Mouse (Mus musculus) cerebellum, adult 2 months (tissue): ENCODE measurements around the gene Sidt1.

ENCODE experiments used
- CTCF ChIP-seq: fragments of 200-500 bp; IDR thresholded peaks from 2 replicates; pipeline ENCODE4 v1.5.1; 2011; ENCODE audit warnings: low read depth, mild to moderate bottlenecking, control low read depth, low read length, moderate library complexity, borderline replicate concordance; ENCODE audit not compliant: insufficient read depth
- POLR2A ChIP-seq: fragments of 200-500 bp; IDR thresholded peaks from 2 replicates; pipeline ENCODE4 v1.6.1; 2011; ENCODE audit warnings: low read length, control low read depth, borderline replicate concordance; ENCODE audit not compliant: insufficient read depth

GRCm38 (mm10) chr16:44200146-44200545 lies 132.8 kb downstream of the Sidt1 start:
- TF ChIP-seq CTCF (no peak), POLR2A (no peak)
